Mouse (Mus musculus) lung, postnatal 0 days (tissue): ENCODE results near the gene Pde12. TPM values are rescaled to one million over a fixed set of nuclear protein-coding genes. Genes with fewer than 3 reads are reported as not detected.

Experiments used
- ATAC-seq: fragments of 200-750 bp; cut with Nextera tagmentation; 2 replicates; pipeline ENCODE4 v1.8.0; 2017; ENCODE audit warnings: moderate library complexity
- DNase-seq: peaks from one replicate; pipeline ENCODE4 v3.0.0-alpha.2; 2016; ENCODE audit warnings: low spot score
- H3K27ac ChIP-seq: fragments of 300-500 bp; sonication (generic); 2 replicates; pipeline ENCODE4 v1.5.1; 2014; ENCODE audit warnings: antibody characterized with exemption, mild to moderate bottlenecking, low read length, mixed read lengths
- H3K27me3 ChIP-seq: fragments of 300-500 bp; sonication (generic); replicated peaks from 2 replicates; pipeline ENCODE4 v1.6.1; 2014; ENCODE audit warnings: low read length, mixed read lengths; ENCODE audit not compliant: insufficient read depth
- H3K36me3 ChIP-seq: fragments of 300-500 bp; sonication (generic); 2 replicates; pipeline ENCODE4 v1.6.1; 2014; ENCODE audit warnings: low read length, mixed read lengths; ENCODE audit not compliant: insufficient read depth
- H3K4me1 ChIP-seq: fragments of 300-500 bp; sonication (generic); 2 replicates; pipeline ENCODE4 v1.6.1; 2014; ENCODE audit warnings: antibody characterized with exemption, low read depth, low read length, mixed read lengths; ENCODE audit not compliant: insufficient read depth
- H3K4me2 ChIP-seq: fragments of 300-500 bp; sonication (generic); replicated peaks from 2 replicates; pipeline ENCODE4 v1.6.1; 2014; ENCODE audit warnings: low read depth, mild to moderate bottlenecking, low read length, moderate library complexity, mixed read lengths
- H3K4me3 ChIP-seq: fragments of 300-500 bp; sonication (generic); 2 replicates; pipeline ENCODE4 v1.5.1; 2014; ENCODE audit warnings: low read depth, low read length
- H3K9ac ChIP-seq: fragments of 300-500 bp; sonication (generic); replicated peaks from 2 replicates; pipeline ENCODE4 v1.6.1; 2014; ENCODE audit warnings: low read depth, mild to moderate bottlenecking
- H3K9me3 ChIP-seq: fragments of 300-500 bp; sonication (generic); 2 replicates; pipeline ENCODE4 v1.6.1; 2016; ENCODE audit warnings: low read length, mixed read lengths
- CTCF ChIP-seq: IDR thresholded peaks from 2 replicates; pipeline ENCODE4 v1.5.1; 2016; ENCODE audit warnings: antibody characterized with exemption, mild to moderate bottlenecking
- EP300 ChIP-seq: IDR thresholded peaks from 2 replicates; pipeline ENCODE4 v1.6.1; 2016; ENCODE audit warnings: antibody characterized with exemption, mild to moderate bottlenecking, control low read depth
- WGBS: fragments of 180-500 bp; shearing (Covaris S2); extraction: QIAGEN DNeasy Blood & Tissue Kit; methylation state at CpG from one replicate; pipeline ENCODE4 v1.1.7; 2014; 5-methylcytosine and 5-hydroxymethylcytosine counted together
- microRNA-seq: library from miRNA; unstranded; fragments of <30 nt; microRNA quantifications from one replicate; pipeline ENCODE4, GENCODE M21; 2016
- polyA plus RNA-seq: library from polyadenylated mRNA; unstranded; fragments of >200 nt; fragmentation: Nextera tagmentation; extraction: Ambion mirVana; gene quantifications from 2 replicates; pipeline ENCODE4 v1.2.1, GENCODE M21; 2015

The Pde12 gene
- polyA plus RNA-seq, 1 experiment from 2014 or later = 5.5 TPM

- H3K9ac ChIP-seq = peak within 1 kb of the TSS; percentile 96
- peak within 1 kb of the TSS; percentile 99 for H3K4me3 ChIP-seq
- TF ChIP-seq EP300 (no peak), CTCF (no peak)
- H3K9me3 ChIP-seq = no peaks in the 10 kb centered on the region
- peak within 1 kb of the TSS; percentile 99 for H3K27ac ChIP-seq
- H3K36me3 ChIP-seq = no peaks in the 10 kb centered on the region
- WGBS = under 1% methylated on average over 72 of the region's 83 CpGs
- peak; percentile 99 for DNase-seq
- peak within 1 kb of the TSS; percentile 75 for H3K4me2 ChIP-seq
- ATAC-seq = peak; percentile 98
- no peaks in the 10 kb centered on the region for H3K27me3 ChIP-seq
- H3K4me1 ChIP-seq = peaks cover 9% of the 10 kb centered on the region; the same call in 1 of the 2 replicates
These were observed 31.6 kb downstream of the Pde12 start, which contains the start of gene Arf4 for GRCm38 (mm10) chr14:26637851-26638707. TSS of gene Arf4 (plus strand) at chr14:26638074.

- peaks cover 9% of the 10 kb centered on the region; the same call in 1 of the 2 replicates for H3K4me1 ChIP-seq
- H3K4me3 ChIP-seq = peak overlapping the region; percentile 99
- peak; percentile 46 for DNase-seq
- TF ChIP-seq CTCF (no peak), EP300 (peak; percentile 50; the same call in 1 of the 2 replicates)
- peak overlapping the region; percentile 75 for H3K4me2 ChIP-seq
- no peaks in the 10 kb centered on the region for H3K9me3 ChIP-seq
- H3K36me3 ChIP-seq = no peaks in the 10 kb centered on the region
- peak overlapping the region; percentile 41 for H3K9ac ChIP-seq
- ATAC-seq = no peak
- H3K27me3 ChIP-seq = no peaks in the 10 kb centered on the region
- WGBS = 21% methylated on average over 17 of the region's 17 CpGs
- H3K27ac ChIP-seq = peak overlapping the region; percentile 87
These were observed 32.4 kb downstream of the Pde12 start for GRCm38 (mm10) chr14:26637025-26637850.

- Histone ChIP-seq H3K9me3 (no peaks in the 10 kb centered on the region), H3K4me1 (no peaks in the 10 kb centered on the region), H3K9ac (no peak overlapping the region), H3K4me3 (no peak overlapping the region), H3K36me3 (peaks cover 45% of the 10 kb centered on the region), H3K4me2 (no peak overlapping the region), H3K27me3 (no peaks in the 10 kb centered on the region), H3K27ac (no peak overlapping the region)
- 81% methylated on average over 5 of the region's 5 CpGs for WGBS
- no peak for DNase-seq
- TF ChIP-seq EP300 (no peak), CTCF (no peak)
- ATAC-seq = no peak
These were observed 43.0 kb downstream of the Pde12 start for GRCm38 (mm10) chr14:26626605-26627140.

GRCm38 (mm10) chr14:26625301-26625700 is 44.4 kb downstream of the Pde12 start:
- H3K27ac ChIP-seq = no peak overlapping the region
- no peak overlapping the region for H3K4me2 ChIP-seq
- ATAC-seq (no peak), DNase-seq (no peak)
- no peaks in the 10 kb centered on the region for H3K9me3 ChIP-seq
- no peaks in the 10 kb centered on the region for H3K4me1 ChIP-seq
- no peaks in the 10 kb centered on the region for H3K27me3 ChIP-seq
- H3K9ac ChIP-seq = no peak overlapping the region
- peaks cover 49% of the 10 kb centered on the region for H3K36me3 ChIP-seq
- WGBS = 52% methylated on average over 4 of the region's 4 CpGs
- TF ChIP-seq EP300 = no peak
- TF ChIP-seq CTCF = no peak
- H3K4me3 ChIP-seq = no peak overlapping the region

GRCm38 (mm10) chr14:26610689-26611088 is 59.0 kb downstream of the Pde12 start:
- H3K4me1 ChIP-seq = no peaks in the 10 kb centered on the region
- no peak overlapping the region for H3K27ac ChIP-seq
- H3K36me3 ChIP-seq = peaks cover 18% of the 10 kb centered on the region
- ATAC-seq (no peak), DNase-seq (no peak)
- TF ChIP-seq EP300 = no peak
- no peak for TF ChIP-seq CTCF
- no peak overlapping the region for H3K4me3 ChIP-seq
- H3K4me2 ChIP-seq = no peak overlapping the region
- no peak overlapping the region for H3K9ac ChIP-seq
- H3K27me3 ChIP-seq = no peaks in the 10 kb centered on the region
- H3K9me3 ChIP-seq = no peaks in the 10 kb centered on the region
- WGBS = 91% methylated on average over 4 of the region's 4 CpGs

Small RNA genes within 50 kb of the gene (microRNA-seq; reads per million reads assigned to microRNA genes)
- not detected for gene Mir7672

Other genes with a start within 250 kb of the Pde12 start
- gene Slmap, start 135.0 kb downstream of the Pde12 start, polyA plus RNA-seq = 19.6 and 21.3 TPM in 2 replicates
- gene Dennd6a, start 96.0 kb downstream of the Pde12 start, polyA plus RNA-seq = 30.7 and 30.8 TPM in 2 replicates
- 347 and 352 TPM in 2 replicates for gene Arf4, start 31.8 kb downstream of the Pde12 start, polyA plus RNA-seq
- 1.6 and 2.1 TPM in 2 replicates for gene Dnah12, start 23.4 kb upstream of the Pde12 start, polyA plus RNA-seq
- 0.24 and 0.64 TPM in 2 replicates for gene Asb14, start 224.7 kb upstream of the Pde12 start, polyA plus RNA-seq